Mouse (Mus musculus) urinary bladder, postnatal 25 days (tissue): Measurements from ENCODE around the gene Dmac2.

Experiments used
- DNase-seq: peaks from one replicate; pipeline ENCODE4 v3.0.0; 2022; ENCODE audit warnings: low spot score

The Dmac2 gene

GRCm38 (mm10) chr7:25617376-25618160, 1.6 kb upstream of the Dmac2 start:
- DNase-seq = no peak

GRCm38 (mm10) chr7:25619722-25619991, 443 bp downstream of the Dmac2 start:
- no peak for DNase-seq

GRCm38 (mm10) chr7:25620101-25620500, 887 bp downstream of the Dmac2 start:
- no peak for DNase-seq

GRCm38 (mm10) chr7:25620751-25621150, 1.5 kb downstream of the Dmac2 start:
- no peak for DNase-seq

GRCm38 (mm10) chr7:25623857-25624370, 4.7 kb downstream of the Dmac2 start:
- no peak for DNase-seq

GRCm38 (mm10) chr7:25624851-25625250, 5.6 kb downstream of the Dmac2 start:
- no peak for DNase-seq

- no peak for DNase-seq
Observed at GRCm38 (mm10) chr7:25625594-25626250, 6.5 kb downstream of the Dmac2 start.

- DNase-seq = no peak
Observed at GRCm38 (mm10) chr7:25626509-25627430, 7.6 kb downstream of the Dmac2 start, which contains the start of gene B3gnt8. Gene B3gnt8, plus strand, starts transcription at chr7:25626654.

GRCm38 (mm10) chr7:25627431-25628322, 8.5 kb downstream of the Dmac2 start:
- peak; percentile 72 for DNase-seq

- DNase-seq = no peak
Observed at GRCm38 (mm10) chr7:25628323-25628620, 9.1 kb downstream of the Dmac2 start.

- no peak for DNase-seq
Observed at GRCm38 (mm10) chr7:25632679-25633078, 13.5 kb downstream of the Dmac2 start.

GRCm38 (mm10) chr7:25636373-25636772, 17.2 kb downstream of the Dmac2 start:
- no peak for DNase-seq

GRCm38 (mm10) chr7:25637099-25637498, 17.9 kb downstream of the Dmac2 start:
- no peak for DNase-seq

- DNase-seq = no peak
Observed at GRCm38 (mm10) chr7:25639754-25640153, 20.5 kb downstream of the Dmac2 start.

- no peak for DNase-seq
Observed at GRCm38 (mm10) chr7:25644136-25644535, 24.9 kb downstream of the Dmac2 start.

GRCm38 (mm10) chr7:25644631-25645030, 25.4 kb downstream of the Dmac2 start:
- no peak for DNase-seq

GRCm38 (mm10) chr7:25645074-25645473, 25.9 kb downstream of the Dmac2 start:
- DNase-seq = peak; percentile 23

GRCm38 (mm10) chr7:25647574-25648123, 28.4 kb downstream of the Dmac2 start:
- DNase-seq = no peak

- DNase-seq = no peak
Observed at GRCm38 (mm10) chr7:25649839-25650238, 30.6 kb downstream of the Dmac2 start.

GRCm38 (mm10) chr7:25651281-25651680, 32.1 kb downstream of the Dmac2 start:
- DNase-seq = no peak

GRCm38 (mm10) chr7:25652244-25652759, 33.1 kb downstream of the Dmac2 start:
- no peak for DNase-seq
